Mouse (Mus musculus) heart, adult 18-20 months (tissue): Measurements from ENCODE around the gene Bhlhe23. TPM values are rescaled to one million over a fixed set of nuclear protein-coding genes. Genes with fewer than 3 reads are reported as not detected.

ENCODE experiments used
- DNase-seq, 2 experiments: peaks; one replicate each; pipeline ENCODE4 v3.0.0; 2021 to 2022; ENCODE audit warnings: mixed read lengths in 1 of 2
- total RNA-seq, 2 experiments: library from RNA; stranded (reverse); gene quantifications; 2 replicates each; pipeline ENCODE4 v1.2.3; 2021

Gene Bhlhe23
- total RNA-seq, 2 experiments from 2014 or later: not detected

DNA sequence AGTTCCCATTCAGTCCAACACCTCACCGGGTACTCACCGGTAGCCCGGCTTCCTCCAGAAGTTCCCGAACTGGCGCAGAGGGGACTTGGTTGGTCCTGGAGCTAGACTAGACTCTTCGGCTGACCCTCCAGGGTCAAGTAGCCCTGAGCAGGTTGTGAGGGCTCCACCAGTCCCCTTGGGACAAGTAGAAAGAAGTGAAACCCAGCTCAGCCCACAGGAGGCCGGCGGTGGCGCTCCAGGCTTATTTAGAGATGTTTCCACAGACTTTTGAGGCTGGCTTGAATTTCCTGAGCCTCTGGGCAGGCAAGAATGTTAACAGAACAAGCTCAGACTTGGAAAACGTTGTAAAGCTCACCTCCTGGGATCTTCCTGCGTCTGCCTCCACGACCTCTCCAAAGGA, 1.5 kb downstream of the Bhlhe23 start:
- DNase-seq: no peak

DNA sequence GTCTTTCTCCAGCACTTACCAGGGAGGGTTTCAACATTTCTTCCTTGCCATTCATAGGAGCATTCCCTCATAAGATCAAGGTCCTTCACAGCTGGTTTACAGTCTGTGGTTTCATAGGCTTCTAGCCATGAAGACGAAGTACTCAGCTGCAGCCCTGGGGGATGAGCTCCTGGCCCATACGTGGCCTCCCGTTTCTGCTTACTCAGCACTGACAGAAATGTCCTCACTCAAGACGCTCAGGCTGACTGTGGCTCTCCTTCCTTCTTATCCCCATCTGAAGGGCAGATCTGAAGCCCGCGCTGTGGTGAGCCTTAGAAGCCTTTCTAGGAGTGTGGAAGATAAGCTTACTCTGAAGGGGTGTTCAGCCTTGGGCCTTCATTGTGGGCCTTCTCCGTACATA, 11.0 kb downstream of the Bhlhe23 start:
- DNase-seq: no peak

- no peak for DNase-seq
Measured at GRCm38 (mm10) chr2:180764986-180765385, 11.7 kb downstream of the Bhlhe23 start.

- no peak for DNase-seq
Measured at GRCm38 (mm10) chr2:180758513-180759263, 18.0 kb downstream of the Bhlhe23 start.

DNA sequence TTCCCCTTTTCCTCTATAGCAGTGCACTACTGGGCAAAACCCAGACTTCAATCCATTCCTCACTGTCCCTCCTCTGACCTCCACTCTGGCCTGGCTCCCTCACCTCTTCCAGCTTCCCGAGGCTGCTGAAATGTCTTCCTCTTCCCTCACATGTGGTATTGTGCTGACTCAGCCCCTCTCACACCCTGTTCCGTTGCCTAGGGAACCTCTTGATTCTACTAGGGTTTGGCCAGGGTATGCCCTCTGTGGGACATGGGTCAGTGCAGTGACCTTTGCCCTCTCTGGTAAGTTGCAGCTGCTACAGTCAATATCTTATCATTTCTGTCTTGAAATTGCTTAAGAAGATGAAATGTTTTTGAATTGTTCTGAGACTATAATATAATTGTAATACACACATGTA, 19.9 kb downstream of the Bhlhe23 start:
- DNase-seq: no peak

GRCm38 (mm10) chr2:180755896-180756295, 20.8 kb downstream of the Bhlhe23 start:
- DNase-seq: peak; percentile 30 to 51

GRCm38 (mm10) chr2:180754976-180755688, 21.6 kb downstream of the Bhlhe23 start:
- DNase-seq: no peak

GRCm38 (mm10) chr2:180748904-180749303, 27.8 kb downstream of the Bhlhe23 start:
- DNase-seq: no peak

DNA sequence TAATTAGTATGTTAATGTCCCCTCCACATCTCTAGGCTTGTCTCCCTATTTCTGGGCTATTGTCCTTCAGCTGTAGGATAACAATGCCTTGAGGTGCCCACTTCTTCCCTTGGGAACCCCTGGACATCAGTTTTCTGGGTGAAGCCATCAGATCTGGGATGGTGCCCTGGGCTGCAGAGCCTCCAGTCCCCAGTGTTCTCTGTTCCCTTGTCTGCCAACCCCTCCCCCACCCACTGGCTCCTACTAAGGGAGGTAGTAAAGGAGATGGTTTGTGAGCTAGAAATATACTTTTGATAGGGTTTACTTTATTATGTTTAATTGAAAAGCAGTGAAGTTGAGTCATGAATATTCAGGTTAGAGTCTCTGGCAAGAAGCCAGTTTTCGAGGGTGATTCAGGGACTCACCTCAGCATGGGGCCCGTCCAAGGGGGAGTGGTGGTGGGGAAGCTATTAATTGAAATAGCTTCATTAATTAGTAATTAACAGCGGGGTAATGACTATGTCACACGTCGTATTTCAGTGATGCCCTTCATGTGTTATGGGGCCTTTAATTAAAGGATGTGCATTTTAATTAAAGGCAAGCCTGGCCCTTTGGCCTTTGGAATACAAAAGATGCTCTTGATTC, 30.0 kb downstream of the Bhlhe23 start:
- no peak for DNase-seq

- DNase-seq: peak; percentile 82 to 93
Measured at GRCm38 (mm10) chr2:180745248-180745927, 31.3 kb downstream of the Bhlhe23 start.

DNA sequence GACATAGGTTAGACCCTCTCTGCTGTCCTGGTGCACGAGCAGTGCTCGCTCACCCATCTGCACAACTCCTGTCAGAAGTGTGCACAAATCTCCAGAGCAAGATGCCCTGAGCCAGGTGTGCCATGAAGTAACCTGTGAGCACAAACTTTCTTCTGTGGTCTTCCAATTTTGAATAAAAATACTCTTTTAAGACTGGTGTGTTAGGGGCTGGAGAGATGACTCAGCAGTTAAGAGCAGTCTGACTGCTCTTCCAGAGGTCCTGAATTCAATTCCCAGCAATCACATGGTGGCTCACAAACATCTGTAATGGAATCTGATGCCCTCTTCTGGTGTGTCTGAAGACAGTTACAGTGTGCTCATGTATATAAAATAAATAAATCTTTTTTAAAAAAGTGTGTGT, 33.4 kb downstream of the Bhlhe23 start:
- no peak for DNase-seq

GRCm38 (mm10) chr2:180742820-180743219, 33.9 kb downstream of the Bhlhe23 start:
- no peak for DNase-seq

GRCm38 (mm10) chr2:180741421-180741820, 35.3 kb downstream of the Bhlhe23 start:
- DNase-seq: no peak

- no peak for DNase-seq
Measured at GRCm38 (mm10) chr2:180740349-180740748, 36.4 kb downstream of the Bhlhe23 start.

GRCm38 (mm10) chr2:180737984-180738383, 38.7 kb downstream of the Bhlhe23 start:
- DNase-seq: no peak

- DNase-seq: no peak
Measured at GRCm38 (mm10) chr2:180735232-180735631, 41.5 kb downstream of the Bhlhe23 start.

GRCm38 (mm10) chr2:180731984-180732383, 44.7 kb downstream of the Bhlhe23 start:
- no peak for DNase-seq

DNA sequence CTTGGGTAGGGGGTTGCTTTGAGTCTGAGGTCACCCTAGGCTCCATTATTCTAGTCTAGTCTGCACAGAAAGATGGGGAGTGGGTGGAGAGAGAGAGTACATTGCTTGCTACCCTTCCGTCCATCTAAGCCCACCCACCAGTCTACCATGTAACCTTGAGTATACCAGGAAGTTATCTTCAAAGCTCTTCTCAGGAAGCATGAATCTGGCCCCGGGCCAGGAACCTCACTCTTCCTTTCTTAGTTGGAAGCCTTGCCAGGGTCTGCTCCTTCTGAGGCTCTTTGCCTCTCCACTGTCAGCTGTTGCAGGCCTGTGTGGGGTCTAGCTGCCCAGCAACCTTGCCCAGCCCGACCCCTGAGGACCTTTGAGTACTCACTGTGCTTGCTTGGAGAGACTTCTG, 45.7 kb downstream of the Bhlhe23 start:
- no peak for DNase-seq

GRCm38 (mm10) chr2:180727613-180728021, 49.1 kb downstream of the Bhlhe23 start:
- DNase-seq: no peak

GRCm38 (mm10) chr2:180726658-180727442, 49.9 kb downstream of the Bhlhe23 start:
- peak; percentile 25 to 63 for DNase-seq

- no peak for DNase-seq
Measured at GRCm38 (mm10) chr2:180725856-180726629, 50.7 kb downstream of the Bhlhe23 start.
